Mouse (Mus musculus) gastrocnemius, adult 2 months (tissue): ENCODE results near the gene Cyb561a3. TPM values are rescaled to one million over a fixed set of nuclear protein-coding genes. Genes with fewer than 3 reads are reported as not detected.

Source experiments
- DNase-seq: peaks from one replicate; pipeline ENCODE4 v3.0.0; 2022
- H3K27ac ChIP-seq: fragments of 200-600 bp; 2 replicates; pipeline ENCODE4 v1.8.1; 2022; ENCODE audit warnings: mild to moderate bottlenecking
- H3K4me3 ChIP-seq: fragments of 200-600 bp; 2 replicates; pipeline ENCODE4 v1.8.1; 2022; ENCODE audit warnings: mild to moderate bottlenecking, moderate library complexity
- CTCF ChIP-seq: fragments of 200-600 bp; IDR thresholded peaks from 2 replicates; pipeline ENCODE4 v1.8.1; 2022; ENCODE audit warnings: antibody characterized with exemption, mild to moderate bottlenecking, moderate library complexity
- intact Hi-C: fragments of 180-260 bp; cut with DNase I; formaldehyde crosslinking; loops from one replicate; pipeline ENCODE4 v1.15.1; 2025
- total RNA-seq, 2 experiments: library from RNA; stranded (reverse); gene quantifications; 2 replicates each; pipeline ENCODE4 v1.2.3; 2021

Gene Cyb561a3
- total RNA-seq, 2 experiments from 2014 or later = 6.3 to 6.4 TPM

DNA sequence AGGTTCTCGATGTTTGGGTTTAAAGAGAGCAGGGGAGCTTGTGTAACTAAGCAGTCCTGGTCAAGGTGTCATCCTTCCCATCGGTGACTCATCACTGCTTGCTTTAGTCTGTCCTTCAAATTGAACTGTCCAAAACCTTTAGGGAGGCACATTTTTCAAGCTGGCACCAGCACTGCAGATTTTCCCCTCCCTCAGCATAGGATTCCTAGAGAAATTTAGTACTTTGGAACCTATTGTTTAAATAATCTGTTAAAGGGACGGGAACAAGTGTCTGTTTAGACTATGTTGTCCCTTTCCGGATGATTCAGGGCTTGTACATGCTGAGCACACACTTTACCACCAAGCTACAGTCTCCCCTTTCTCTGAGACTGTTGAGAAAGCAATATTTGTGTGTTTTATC lies 11.8 kb upstream of the Cyb561a3 start:
- intact Hi-C loops = no loop called here
- no peak for TF ChIP-seq CTCF
- DNase-seq = no peak
- Histone ChIP-seq H3K27ac (no peak overlapping the region), H3K4me3 (no peak overlapping the region)

DNA sequence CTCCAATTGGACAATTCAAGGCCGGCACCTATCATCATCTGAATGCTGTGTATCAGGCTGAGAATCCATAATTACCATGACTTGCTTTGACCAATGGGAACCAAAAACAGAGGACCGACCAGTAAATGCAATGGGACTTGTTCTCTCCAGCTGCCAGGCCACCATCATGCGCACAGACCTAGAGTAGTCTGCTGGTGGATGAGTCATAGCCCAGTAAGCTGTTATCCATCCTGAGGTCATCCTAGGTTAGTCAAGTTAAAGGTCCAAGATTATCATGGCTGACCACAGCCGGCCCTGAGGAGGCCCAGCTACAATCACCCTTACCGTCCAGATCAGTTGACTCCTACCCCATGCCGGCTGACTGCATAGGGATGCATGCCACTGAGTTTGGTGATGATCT lies 7.3 kb upstream of the Cyb561a3 start:
- no peak overlapping the region for H3K4me3 ChIP-seq
- TF ChIP-seq CTCF = no peak
- no peak overlapping the region for H3K27ac ChIP-seq
- intact Hi-C loops = no loop called here
- DNase-seq = no peak

DNA sequence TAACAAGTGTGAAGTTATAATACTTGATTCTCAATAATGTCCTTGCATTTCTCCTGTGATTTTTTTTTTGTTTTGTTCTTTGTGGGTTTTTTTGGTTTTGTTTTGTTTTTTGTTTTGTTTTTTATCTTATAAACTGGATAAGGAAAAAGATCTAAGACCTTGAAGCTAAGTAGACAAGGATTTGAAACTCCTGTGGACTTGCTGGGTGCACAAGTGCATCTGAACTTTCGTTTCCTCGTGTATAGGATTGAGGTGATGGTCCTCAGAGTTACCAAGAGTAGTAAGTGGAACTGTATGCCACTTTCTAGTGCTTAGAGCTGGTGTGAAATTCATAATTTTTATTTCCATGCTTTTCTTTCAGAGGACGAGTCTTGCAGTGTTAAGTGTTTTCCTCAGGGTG lies 3.1 kb downstream of the Cyb561a3 start:
- Histone ChIP-seq H3K27ac (no peak overlapping the region), H3K4me3 (no peak overlapping the region)
- no peak for TF ChIP-seq CTCF
- DNase-seq = no peak
- intact Hi-C loops = no loop called here

DNA sequence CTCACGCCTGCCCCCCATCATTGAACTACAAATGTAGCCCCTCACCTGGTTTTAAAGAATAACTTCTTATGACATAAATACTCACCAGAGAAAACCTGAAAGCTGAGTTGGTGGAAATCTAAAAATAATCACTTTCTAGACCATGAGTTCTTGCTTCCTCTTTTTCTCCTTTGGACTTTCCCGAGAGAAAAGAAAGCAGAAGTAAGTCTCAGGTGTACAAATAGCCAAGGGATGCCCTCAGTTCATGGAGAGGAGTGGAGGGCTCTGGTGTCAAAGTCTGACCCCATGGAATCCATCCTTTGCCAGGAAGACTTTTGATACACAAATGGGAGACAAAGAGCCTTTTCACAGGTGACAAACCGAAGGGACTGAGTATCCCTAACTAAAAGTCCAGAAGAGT lies 3.8 kb downstream of the Cyb561a3 start:
- no peak for DNase-seq
- Histone ChIP-seq H3K27ac (no peak overlapping the region), H3K4me3 (no peak overlapping the region)
- intact Hi-C loops = no loop called here
- no peak for TF ChIP-seq CTCF

DNA sequence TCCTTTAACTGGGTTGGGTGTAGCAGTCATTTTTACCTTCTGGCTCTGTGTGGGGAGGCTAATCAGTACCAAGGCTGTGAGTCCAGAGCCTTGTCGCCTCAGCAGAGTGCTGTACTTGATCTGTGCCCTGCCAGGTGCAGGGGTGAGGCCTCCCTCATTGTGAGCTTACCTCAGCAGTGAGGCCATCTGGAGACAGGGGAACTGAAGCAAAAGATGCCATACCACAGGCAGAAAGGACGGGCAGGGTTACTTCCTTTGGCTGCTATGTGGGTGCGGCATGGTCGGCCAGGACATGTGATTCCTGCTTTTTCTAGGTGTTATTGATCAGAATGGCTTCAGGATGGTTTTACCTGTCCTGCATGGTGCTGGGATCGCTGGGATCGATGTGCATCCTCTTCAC lies 5.0 kb downstream of the Cyb561a3 start:
- intact Hi-C loops = no loop called here
- no peak for TF ChIP-seq CTCF
- no peak for DNase-seq
- H3K27ac ChIP-seq = no peak overlapping the region
- H3K4me3 ChIP-seq = no peak overlapping the region

DNA sequence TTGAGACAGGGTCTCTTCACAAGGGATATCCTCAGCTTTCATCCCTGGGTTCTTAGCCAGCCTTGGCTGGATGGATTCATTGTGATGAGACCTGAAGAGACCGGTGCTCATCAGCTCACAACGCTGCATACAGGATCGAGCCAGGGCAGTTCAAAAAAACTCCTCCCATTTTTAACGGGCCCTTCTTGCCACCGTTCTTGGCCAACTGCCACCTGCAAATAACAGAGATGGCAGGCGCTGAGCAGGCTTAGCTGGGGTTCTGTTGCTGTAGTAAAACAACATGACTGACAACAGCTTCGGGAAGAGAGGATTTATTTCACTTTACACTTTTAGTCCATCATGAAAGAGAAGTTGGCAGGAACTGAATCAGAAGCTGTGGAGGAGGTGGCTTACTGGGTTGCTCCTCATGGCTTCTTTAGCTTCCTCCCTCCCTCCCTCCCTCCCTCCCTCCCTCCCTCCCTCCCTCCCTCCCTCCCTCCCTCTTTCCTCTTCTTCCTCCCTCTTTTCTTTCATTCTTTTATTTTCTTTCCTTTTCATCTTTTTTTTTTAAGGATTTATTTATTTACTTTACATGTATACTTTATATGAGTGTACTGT lies 6.7 kb downstream of the Cyb561a3 start:
- H3K4me3 ChIP-seq = no peak overlapping the region

DNA sequence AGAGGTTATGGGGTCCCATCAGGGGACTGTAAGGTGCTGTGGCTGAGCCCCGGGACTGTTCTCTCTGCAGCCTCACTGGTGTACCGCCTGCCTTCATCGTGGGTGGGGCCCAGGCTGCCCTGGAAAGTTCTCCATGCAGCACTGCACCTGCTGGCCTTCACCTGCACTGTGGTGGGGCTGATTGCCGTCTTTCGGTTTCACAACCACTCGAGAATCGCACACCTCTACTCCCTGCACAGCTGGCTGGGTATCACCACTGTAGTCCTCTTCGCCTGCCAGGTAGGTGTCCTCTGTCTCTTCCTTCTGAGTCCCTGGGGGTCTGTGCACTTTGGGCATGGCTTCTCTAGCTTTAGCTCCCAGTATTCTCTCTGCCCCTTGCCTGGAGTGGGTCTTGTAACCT lies 8.1 kb downstream of the Cyb561a3 start:
- Histone ChIP-seq H3K4me3 (no peak overlapping the region), H3K27ac (no peak overlapping the region)
- intact Hi-C loops = no loop called here
- no peak for DNase-seq
- TF ChIP-seq CTCF = no peak

More for the DNA sequence above, 6.7 kb downstream of the Cyb561a3 start:
- DNase-seq = no peak
- no peak overlapping the region for H3K27ac ChIP-seq
- intact Hi-C loops = no loop called here
- no peak for TF ChIP-seq CTCF

DNA sequence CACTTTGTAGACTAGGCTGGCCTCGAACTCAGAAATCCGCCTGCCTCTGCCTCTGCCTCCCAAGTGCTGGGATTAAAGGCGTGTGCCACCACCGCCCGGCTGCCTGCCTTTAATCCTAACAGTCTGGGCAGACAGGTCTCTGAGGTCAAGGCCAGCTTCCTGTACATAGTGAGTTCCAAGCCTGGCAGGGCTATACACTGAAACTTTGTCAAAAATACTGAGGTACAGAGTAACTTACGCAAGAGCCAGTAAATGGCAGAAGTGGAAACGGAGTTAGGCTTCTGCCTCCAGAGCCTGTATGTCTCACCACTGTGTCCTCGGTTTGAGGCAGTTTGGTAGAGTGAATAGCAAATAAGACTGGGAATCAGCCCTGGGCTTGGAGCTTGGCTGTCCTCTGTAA lies 10.3 kb downstream of the Cyb561a3 start:
- Histone ChIP-seq H3K27ac (no peak overlapping the region), H3K4me3 (no peak overlapping the region)
- no peak for DNase-seq
- TF ChIP-seq CTCF = no peak
- intact Hi-C loops = no loop called here

DNA sequence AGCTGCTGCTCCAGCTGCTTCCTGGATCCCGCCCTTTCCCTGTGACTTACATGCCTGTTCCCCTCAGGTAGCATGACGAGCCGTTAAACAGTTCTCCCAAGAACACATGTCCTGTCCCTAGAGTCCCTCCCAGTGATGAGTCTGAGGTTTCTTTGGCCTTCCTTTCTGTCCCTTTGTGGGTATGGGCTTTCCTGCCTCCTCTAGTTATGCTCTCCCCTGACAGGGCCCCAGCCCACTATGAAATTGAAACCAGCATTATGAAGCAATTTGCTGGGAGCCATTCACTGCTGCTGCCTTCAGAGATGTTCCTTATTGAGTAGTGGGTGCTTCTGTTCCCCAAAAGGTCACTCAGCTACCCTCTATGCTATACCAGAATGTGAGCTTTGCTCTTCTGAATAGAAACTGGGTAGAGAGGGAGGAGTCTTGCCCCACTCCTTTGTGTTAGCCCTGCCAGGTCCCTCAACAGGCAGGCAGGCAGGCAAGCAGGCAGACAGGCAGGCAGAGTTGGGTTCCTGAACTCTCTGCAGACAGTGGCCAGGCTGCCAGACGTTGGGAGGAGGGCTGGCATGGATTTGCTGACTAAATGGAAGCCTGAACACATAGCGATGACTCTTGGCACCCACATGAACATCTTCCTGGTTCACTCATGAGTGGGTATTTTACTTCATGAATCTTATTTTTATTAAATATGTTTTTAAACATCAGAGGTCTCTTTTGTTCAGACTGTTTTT lies 12.3 kb downstream of the Cyb561a3 start:
- TF ChIP-seq CTCF = no peak
- intact Hi-C loops = no loop called here
- DNase-seq = no peak
- H3K4me3 ChIP-seq = no peak overlapping the region
- H3K27ac ChIP-seq = no peak overlapping the region

DNA sequence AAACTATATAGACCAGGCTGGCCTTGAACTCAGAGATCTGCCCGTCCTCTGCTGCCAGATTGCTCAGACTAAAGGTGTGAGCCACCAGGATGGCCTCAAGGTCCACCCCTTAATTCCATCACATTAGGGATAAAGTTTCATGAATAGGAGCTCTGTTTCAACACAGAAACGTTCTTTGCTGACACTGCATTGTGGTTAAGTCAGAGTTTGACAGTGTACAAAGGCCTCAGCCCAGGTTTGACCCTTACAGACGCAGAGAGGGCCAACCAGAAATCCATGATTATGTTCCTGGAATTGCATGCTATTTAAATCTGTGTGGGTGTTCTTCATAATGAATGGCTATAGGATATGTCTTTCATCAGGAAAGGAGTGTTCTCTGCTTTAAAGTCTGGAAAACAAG lies 13.3 kb downstream of the Cyb561a3 start:
- Histone ChIP-seq H3K27ac (no peak overlapping the region), H3K4me3 (no peak overlapping the region)
- DNase-seq = no peak
- intact Hi-C loops = no loop called here
- no peak for TF ChIP-seq CTCF

DNA sequence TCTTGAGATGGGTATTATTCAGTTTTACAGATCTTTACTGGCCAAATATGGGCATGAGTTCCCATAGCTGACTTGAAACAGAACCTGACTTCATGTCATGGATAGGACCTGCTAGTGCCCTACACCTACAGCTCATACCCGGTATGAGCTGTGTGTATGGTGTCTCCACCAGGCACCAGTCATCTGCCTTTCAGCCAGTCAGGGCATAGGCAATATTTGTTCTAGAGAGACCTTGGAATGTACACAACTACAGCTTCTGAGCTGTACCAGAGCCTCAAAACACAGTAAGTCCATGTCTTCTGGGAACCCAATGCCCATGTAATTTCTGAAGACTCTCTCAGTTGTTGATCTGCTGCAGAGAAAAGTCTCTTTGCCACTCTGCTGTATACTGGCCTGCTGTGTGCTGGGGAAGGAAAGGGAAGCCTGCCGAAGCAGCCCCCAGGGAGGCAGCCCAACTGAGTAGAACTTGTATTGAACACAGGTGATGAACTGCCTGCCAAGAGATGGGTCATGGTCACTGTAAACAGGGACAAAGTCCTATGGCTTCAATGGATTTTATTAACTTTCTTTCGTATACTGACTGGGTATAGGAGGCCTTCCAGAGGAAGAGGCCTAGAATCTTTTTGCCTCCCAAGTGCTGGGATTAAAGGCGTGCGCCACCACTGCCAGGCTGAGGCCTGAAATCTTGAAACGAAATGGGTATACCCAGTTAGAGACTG lies 14.8 kb downstream of the Cyb561a3 start:
- Histone ChIP-seq H3K27ac (no peak overlapping the region), H3K4me3 (no peak overlapping the region)
- intact Hi-C loops = no loop called here
- no peak for DNase-seq
- no peak for TF ChIP-seq CTCF

DNA sequence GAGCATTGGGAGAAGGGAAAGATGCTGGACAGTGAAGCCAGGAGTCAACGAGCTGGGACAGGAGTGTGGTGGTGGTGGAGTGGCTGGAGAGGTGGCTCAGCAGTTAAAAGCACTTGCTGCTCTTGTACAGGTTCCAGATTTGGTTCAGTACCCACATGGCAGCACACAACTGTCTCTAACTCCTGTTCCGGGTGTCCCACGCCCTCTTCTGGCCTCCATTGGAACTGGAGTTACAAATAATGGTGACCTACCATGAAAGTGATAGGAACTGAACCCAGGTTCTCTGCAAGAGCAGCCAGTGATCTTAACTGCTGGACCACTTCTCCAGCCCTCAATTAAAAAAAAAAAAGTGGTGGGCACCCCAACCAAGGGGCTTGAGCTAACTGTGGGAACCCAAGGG lies 21.2 kb downstream of the Cyb561a3 start:
- no peak for TF ChIP-seq CTCF
- DNase-seq = no peak
- intact Hi-C loops = no loop called here

DNA sequence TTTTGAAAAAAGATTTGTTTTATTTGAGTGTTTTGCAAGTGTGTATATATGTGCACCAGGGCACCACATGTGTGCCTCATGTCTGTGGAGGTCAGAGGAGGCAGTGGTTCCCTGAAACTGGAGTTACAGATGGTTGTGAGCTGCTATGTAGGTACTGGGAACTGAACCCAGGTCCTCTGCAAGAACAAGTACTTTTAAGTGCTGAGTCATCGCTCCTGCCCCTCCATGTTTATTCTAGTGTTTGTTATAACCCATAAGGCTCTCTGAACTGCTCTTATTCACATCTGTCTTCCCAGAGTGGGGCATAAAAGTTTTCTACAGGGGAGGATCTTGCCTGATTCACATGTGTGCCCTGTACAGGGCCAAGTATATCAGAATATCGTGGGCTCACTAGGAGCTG lies 22.7 kb downstream of the Cyb561a3 start:
- no peak for DNase-seq
- Histone ChIP-seq H3K4me3 (no peak overlapping the region), H3K27ac (no peak overlapping the region)
- TF ChIP-seq CTCF = no peak
- intact Hi-C loops = no loop called here

More for the DNA sequence above, 21.2 kb downstream of the Cyb561a3 start:
- no peak overlapping the region for H3K4me3 ChIP-seq
- H3K27ac ChIP-seq = no peak overlapping the region

DNA sequence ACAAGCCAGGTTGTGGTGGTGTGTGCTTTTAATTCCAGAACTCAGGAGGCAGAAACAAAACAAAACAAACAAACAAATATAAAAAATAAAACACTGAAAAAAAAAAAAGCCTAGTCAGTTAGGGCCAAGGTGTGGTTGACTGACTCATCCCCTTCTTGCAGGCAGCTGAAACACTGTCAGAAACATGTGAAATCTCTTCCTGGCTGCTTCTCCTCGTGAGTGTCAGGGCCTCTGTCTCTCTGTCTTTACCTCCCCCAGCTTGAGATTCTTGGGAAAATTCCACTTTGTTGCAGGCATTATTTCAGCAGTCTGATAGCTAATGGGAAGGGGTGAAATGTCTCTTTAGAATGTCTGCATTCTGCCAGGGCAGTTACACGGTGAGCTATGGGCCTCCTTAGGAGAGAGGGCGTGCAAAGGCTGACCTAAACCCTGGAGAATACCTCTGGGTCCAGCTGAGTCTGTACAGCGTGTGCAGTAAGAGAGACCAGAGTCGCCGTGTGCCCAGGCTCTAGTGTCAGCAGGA lies 25.3 kb downstream of the Cyb561a3 start:
- TF ChIP-seq CTCF = no peak
- Histone ChIP-seq H3K4me3 (peak overlapping the region; percentile 70), H3K27ac (peak overlapping the region; percentile 81)
- DNase-seq = no peak
- intact Hi-C loops = no loop called here
